Mouse (Mus musculus): Measurements from ENCODE around the gene Mark2. TPM values are rescaled to one million over a fixed set of nuclear protein-coding genes. Genes with fewer than 3 reads are reported as not detected.
A peak's percentile ranks its signal among the peaks of the same experiment; 100 is the strongest.

The Mark2 gene
- total RNA-seq, 2 experiments from 2014 or later = 63.5 to 64.0 TPM

DNA sequence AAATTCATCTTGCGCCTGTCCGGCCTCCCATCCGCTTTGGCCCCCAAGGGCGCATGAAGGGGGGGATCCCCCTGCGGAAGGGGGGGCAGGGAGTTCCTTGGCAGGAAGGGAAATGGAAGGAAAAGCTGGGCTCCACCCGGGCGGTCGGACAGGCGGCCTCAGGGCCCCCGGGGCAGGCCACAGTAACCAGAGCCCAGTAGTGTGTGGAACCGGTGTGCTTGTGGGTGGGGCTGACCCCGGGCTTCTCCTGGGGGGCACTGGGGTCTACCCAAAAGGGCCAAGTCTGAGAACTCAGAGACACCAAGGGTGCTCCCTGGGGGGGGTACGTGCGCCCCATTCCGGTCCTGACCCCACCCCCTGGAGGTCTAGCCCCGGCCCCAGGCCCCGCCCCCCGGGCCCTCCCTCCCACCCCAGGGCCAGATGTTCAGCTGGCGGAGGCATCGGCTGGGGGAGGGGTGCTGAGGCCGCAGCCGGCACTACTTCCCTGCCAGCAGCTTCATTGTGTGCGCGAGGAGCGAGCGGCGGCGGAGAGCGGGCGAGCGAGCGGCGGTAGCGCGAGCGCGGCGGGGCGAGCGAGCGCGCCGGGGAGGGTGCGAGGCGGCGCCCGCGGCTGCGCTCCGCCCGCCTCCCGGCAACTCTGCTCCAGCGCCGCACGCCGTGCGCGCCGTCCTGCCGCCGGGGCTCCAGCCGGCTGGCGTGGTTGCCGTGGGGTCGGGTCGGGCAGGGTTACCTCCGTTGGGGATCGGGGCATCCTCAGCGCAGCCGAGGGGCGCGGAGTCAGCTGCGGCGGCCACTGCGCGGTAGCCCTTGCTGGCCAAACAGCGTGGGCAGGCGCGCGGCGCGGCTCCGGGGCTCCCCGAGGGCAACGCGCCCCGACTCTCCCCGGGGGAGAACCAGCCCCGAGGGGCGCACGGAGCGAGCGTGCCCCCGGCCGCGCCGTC is 73.6 kb downstream of the Mark2 start:
- DNase-seq (ENCODE audit: low spot score in 2 of 2) = peak; percentile 60 to 70

DNA sequence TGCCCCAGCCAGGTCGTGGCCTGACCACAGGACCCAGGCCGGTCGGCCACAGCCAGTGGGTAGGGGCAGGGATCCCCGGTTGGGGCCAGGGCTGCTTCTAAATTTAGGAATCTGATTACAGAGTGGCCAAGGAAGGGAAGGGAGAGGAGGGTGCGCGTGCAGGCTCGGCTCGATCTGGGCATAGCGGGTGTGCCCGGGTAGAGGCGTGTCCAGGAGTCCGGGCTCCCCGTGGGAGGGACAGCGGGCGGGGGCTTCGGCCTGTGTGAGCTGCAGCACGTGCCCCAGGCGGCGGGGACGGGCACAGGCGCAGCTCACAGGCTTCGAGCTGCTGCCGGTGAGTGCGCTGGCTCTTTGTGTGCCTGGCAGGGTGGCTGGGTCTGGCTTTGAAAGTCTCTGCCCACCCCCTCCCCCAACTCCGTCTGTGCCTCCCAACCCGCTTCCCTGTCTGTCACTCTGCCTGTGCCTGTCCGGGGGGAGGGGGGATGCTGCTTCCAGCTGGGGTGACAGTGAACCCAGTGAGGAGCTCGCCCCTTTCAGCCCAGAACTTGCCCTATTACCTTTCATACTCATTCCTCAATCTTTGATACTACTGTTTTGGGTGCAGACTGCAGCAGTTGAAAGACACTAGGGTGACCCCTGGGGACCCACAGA is 74.4 kb downstream of the Mark2 start, which contains the start of gene Rcor2:
Rcor2 (plus strand) TSS at position 235 of the 651 bp plus-strand sequence.
- peak; percentile 66 to 69 for DNase-seq (ENCODE audit: low spot score in 2 of 2)

DNA sequence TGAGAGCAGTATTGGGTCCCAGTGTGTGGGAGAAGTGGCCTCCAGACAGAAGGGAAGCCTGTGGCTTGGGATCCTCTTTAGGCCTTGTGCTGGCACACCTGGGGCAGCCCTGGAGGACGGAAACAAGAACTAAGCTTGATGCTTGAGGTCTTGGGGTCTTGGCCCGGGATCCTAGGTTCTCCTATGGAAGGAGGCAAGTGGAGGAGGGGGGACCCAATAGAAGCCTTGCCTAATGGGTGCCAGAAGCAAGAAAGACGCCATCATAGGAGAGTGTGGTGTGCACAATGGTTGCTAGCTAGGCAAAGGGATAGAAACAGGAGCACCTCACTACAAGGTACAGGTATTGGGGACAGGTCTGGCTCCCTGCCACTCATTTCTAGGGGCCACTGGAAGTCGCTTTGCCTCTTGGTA is 75.2 kb downstream of the Mark2 start:
- no peak for DNase-seq (ENCODE audit: low spot score in 2 of 2)

DNA sequence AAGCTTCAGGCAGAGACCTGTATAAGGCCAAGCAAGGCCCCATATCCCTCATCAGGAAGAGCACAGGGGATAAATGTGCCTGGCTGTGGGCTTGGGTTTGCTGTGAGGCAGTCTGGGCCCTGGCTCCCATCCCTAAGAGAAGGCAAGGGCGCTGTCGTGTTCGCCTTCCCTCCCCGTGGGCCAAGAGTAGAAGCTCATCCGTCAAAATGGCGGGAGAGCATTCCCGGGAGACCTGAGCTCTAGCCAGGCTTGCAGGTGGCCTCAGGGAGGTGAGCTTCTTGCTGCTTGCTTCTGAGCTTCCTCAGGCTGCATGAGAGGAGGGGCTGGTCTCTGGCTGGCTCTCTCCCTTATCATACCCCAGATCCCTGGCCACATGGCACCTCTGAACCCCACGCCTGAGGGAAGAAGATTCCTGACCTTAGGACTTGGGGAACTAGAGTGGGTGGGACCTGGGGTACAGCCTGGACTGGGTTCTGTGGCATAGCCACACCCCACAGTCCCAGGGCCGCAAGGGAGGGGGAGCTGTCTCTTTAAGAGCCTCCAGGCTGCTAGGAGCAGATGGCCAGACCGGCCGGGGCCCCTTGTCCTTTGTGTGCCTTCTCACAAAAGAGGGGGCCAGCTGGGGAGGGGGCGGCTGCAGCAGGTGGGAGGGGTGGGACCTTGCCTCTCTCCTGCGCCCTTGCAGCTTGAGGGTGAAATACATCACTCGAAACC is 76.0 kb downstream of the Mark2 start:
- no peak for DNase-seq (ENCODE audit: low spot score in 2 of 2)

DNA sequence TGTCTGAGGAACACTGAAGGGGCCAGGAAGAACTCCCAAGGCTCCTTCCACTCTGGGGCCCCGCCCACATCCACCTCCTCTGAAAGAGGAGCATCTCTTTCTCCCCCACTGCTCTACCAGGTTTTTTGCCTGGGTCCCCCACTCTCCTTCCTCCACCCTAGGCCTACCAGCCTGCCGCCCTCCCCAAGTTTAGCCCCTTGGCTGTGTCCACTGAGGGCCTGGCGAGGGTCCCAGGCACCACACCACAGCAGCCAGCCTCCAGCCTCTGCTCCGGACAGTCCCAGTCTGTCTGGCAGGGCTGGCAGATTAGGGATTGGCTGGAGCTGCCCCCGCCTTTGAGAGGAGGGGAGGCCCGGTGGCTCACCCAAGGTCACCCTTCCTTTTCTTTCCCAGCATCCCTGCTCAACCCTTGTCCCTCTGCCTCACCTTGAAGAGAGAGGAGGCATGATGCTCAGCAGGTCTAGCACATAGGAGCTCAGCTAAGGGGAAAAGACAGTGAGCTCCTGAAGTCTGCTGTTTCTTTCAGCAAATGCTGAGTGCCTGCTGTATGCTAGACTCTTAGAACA is 76.8 kb downstream of the Mark2 start:
- no peak for DNase-seq (ENCODE audit: low spot score in 2 of 2)

DNA sequence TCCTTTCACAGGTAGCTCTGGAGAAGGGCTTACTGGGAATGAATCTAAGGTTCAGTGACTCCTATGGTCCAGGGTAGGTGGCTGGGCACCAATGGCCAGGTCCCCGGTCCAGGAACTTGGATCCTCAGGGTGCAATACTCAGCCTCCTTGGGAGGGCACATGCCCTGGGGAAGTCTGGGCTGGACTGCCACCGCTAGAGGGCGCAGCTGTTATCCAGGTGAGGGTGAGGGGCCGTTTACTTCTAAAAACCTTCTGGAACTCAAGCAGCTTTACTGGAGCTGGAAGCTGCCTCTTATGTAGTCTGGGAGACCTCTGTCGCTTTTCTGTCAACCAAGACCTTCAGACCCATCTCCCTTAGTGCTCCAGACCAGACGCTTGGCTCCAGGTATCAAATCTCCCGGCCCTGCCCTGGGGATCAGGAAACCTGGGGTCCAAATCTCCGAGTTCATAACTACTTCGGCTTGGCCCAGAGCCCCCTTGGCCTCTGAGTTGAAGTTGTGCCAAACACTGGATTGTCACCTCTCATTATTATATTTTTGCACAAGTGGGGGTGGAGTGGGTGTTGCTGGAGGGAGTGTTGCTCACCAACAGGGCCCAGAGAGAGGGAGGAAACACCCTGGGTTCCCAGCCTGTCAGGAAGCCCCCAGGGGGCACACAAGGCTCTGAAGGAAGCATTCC is 77.4 kb downstream of the Mark2 start:
- DNase-seq (ENCODE audit: low spot score in 2 of 2) = peak; percentile 83 to 89

DNA sequence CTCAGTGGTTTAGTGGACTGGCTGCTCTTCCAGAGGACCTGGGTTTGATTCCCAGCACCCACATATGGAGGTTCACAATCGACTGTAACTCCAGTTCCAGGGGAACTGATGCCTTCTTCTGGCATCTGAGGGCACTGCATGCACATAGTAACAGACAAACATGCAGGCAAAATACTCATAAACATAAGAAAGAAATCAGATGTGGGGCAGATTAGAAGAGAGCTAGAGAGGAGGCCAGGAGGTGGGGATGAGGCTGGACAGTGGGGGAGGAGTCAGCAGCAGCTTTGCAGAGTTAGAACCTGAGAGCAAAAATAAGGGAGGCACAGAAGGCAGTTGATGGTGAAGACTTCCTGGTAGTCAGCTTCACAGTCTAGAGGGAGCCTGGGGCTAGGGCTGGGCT is 79.1 kb downstream of the Mark2 start:
- DNase-seq (ENCODE audit: low spot score in 2 of 2) = no peak

DNA sequence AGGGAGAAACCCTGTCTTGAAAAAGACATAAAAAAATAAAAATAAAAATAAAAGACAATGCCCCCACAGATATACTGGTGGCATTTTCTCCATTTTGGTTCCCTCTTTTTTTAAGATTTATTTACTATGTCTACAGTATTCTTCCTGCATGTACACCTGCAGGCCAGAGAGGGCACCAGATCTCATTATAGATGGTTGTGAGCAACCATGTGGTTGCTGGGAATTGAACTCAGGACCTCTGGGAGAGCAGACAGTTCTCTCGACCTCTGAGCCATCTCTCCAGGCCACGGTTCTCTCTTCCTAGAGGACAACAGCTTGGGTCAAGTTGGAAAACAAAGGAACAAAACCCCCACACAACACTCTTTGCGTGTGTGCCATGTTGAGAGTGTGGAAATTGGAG is 79.7 kb downstream of the Mark2 start:
- no peak for DNase-seq (ENCODE audit: low spot score in 2 of 2)

DNA sequence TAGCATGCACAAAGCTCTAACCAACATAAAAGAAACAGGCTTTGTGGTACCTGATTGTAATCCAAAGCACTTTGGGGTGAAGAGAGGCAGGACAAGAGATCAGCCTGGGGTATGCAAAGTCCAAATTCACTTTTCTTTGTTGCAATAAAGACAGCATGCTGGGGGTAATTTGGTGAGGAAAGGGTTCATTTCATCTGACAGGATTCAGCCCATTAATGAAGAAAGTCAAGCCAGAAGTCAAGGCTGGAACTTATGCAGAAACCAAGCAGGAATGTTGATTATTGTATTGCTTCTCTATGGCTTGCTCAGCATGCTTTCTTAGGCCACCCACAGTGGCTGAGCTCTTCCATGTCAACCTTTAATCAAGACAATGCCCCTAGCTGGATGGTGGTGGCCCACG is 80.2 kb downstream of the Mark2 start:
- no peak for DNase-seq (ENCODE audit: low spot score in 2 of 2)

DNA sequence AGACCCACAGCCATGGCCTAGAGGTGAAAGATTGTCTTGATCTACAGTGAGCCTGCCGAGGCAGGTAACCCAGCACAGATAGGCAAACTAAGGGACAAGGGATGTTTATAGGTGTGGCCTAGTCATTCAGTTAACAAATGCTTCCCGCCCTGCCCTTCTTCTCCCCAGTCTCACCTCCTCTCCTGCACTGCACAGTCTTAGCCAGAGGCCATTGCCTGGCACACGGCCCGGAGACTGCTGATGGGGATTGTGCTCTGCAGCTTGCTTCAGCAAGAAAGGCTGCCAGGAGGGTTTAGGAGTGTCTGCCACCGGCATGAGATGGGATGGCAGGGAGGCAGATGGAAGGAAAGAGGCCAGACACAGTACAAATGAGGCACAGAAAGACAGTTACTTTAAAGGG is 83.8 kb downstream of the Mark2 start:
- DNase-seq (ENCODE audit: low spot score in 2 of 2) = no peak

DNA sequence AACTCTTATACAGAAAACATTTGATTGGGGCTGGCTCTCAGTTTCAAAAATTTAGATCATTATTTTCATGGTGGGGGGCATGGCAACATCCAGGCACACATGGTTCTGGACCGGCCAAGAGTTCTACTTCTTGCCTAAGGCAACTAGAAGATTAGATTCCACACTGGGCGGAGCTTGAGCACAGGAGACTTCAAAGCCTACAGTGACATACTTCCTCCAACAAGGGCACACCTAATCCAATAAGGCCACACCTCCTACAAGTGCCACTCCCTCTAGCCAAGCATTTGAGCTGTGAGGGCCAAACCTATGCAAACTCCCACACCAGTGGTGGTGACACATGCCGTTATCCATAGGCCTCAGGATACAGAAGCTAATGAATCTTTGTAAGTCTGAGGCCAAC is 95.6 kb downstream of the Mark2 start:
- no peak for DNase-seq (ENCODE audit: low spot score in 2 of 2)

DNA sequence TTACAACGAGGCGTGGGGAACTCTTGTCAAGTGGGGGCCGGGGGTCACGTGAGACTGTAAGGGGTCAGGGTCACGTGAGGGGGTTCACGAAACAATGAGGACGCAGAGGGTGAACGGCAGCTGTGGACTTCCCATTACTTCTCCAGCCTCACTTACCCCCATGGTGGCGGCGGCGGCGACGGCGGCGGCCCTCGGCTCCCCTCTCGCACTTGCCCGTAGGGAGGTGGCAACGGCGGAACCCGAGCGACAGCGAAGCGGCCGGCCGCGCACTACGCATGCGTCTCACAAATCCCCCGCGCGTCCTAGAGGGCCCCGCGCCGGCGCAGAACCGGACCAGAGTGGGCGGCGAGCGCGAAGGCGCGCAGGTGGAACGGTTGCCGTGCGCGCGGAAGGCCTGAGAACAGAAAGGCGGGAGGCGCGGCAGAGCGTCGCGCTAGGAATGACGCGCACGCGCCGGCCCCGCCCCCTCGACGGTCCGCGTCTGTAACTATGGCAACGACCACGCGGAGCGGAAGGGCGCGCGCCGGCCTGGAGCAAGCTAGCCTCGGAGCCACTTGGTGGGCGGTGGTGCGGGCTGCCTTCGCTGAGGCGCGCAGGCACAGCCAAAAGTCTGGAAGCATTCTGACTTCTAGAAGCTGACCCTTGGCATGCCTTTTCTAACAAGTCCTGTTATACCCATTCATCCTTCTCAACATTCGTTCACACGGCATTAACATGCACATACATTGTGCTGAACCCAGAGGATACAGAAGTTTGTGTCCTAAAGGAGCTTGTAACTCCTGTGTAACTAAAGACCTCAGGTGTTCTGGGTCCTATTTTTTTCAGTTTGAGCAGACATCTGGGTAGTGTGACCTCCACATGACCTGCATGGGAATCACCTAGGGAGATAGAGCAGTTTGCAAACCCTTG is 100.6 kb downstream of the Mark2 start, which contains the start of gene Naa40:
Naa40 (minus strand) TSS at position 402 of the 909 bp plus-strand sequence.
- peak; percentile 92 to 93 for DNase-seq (ENCODE audit: low spot score in 2 of 2)

DNA sequence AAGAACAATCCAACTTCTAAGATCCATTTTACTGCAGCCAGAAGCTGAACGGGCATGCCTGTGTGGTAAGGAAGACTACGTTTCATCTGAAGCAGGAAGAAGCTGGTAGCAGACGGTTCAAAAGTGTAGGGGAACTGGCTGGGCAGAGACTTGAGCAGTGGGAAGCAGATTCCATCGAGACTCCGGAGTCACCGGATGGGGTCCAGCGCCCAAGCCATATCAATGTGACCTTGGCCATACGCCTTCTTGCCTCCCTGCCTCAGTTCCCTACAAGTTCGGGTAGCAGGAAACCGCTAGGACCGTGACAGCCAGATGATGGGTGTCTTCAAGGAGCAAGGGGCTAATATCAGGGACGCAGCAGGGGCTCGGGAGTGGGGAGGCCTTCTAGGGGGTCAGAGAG is 101.4 kb downstream of the Mark2 start:
- DNase-seq (ENCODE audit: low spot score in 2 of 2) = no peak

DNA sequence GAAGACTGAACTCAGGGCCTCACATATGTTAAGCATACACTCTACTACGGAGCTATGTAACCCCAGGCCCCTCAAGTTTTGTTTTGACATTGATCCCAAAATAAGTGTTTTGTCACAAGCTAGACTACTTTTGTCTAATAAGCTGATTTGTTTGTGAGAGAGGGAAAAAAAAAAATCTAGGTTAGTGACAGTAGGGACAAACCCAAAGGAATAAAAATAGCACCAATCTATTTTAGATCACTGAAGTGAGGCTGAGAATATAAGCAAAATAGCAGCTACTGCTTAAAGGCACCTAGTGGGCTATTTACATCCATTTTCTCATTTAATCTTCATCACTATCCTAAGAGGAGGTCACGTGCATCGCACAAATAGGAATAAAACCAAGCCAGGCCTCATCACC is 102.1 kb downstream of the Mark2 start:
- no peak for DNase-seq (ENCODE audit: low spot score in 2 of 2)

DNA sequence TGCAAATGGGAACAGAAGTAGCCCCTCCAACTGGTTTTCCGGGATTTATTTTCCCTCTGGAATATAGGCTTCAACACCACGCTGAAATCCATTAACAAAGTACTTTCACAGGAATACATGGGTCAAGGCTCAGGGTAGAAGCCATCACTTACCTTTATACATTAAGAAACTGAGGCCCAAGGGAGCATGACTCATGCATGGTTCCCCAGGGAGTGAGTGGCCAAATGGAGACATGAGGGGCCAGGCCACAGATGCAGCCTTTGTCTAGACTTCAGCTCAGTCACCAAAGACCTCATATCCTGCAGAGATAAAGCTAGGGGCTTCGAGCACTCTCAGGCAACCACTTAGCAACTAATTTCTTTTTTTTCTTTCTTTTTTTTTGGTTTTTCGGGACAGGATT is 104.9 kb downstream of the Mark2 start:
- no peak for DNase-seq (ENCODE audit: low spot score in 2 of 2)

DNA sequence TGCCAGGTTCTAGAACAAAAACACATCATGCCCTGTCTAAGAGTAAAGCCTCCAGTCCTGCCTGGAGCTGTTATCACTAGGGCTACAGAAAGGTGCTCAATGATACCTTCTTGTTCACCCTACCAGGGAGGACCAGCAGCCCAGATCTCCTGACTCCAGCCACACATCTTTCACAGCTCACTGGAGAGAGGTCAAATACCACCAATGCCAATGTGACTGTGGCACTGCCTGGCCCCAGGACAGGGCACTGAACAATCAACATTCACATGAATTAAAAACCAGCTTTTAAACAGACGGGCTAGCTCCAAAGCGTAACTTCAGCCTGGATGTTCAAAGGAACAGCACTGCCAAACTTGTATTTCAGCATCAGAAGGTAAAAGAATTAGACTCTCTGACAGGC is 105.6 kb downstream of the Mark2 start:
- no peak for DNase-seq (ENCODE audit: low spot score in 2 of 2)

DNA sequence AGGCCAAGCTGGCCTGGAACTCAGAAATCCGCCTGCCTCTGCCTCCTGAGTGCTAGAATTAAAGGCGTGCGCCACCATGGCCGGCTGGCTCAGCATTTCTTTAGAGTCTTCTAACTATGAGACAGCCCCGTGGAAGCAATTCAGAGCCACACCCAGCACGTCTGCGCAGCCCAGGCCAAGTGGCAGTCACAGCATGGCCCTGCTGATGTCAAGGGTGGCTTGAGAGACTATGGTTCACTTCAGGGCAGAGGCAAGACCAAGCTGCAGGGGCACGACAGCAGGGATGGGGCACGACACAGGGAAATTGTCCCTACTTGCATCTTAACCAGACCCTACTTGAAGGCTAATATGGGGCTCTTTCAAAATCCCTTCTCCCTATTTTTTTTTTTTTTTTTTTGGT is 106.2 kb downstream of the Mark2 start:
- DNase-seq (ENCODE audit: low spot score in 2 of 2) = no peak

DNA sequence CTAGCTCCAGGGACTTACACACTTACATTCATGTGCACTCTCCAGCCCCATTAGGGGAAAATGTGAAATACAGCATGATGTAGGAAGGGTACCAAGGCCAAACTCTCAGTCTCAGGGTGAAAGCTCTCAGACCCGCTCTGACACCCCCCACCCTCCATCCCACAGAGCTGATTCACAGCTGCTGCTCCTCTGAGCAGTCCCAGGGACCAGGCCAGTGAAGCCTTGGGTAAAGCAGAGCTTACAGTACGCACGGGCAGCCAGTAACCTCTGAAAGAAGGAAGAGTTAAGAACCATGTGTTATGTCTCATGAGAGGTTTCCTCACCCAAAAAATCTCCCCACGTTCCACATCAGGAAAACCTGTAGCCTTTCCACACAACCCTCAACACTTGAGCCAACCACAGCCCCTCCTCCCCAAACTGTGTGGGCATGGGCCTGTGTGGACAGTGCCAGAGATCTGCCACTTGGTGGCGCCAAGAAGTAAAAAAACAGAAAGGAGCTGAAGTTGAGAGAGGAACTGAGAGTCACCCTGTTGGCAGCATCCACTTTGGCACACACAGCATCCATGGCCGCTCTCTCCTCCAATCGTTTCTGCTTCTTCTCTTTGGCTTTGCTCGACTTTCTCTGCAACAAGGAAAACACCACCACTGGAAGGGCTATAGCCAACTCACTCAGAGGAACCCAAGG is 107.0 kb downstream of the Mark2 start:
- DNase-seq (ENCODE audit: low spot score in 2 of 2) = peak; percentile 67 to 76

DNA sequence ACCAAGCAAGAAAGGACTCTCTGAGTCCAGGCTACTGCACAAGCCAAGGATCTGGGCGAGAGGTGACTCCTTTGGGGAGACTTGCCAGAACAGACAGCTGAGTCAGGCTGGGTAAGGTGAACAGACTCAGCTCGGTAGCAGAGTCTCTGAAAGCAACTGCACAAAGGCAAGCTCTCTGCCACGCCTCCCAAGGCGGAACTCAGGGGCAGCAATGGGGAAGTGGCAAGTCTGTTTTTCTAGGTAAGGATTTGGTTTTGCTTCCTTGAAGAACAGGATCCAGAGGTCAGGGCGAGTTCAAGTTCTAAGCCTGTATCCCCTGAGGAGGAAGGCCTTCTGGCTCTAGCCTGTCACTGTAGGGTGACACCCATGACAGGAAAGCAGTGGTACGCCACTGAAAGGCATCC is 115.1 kb downstream of the Mark2 start:
- no peak for DNase-seq (ENCODE audit: low spot score in 2 of 2)
